Mouse (Mus musculus): ENCODE results near the gene Ece1.

- TF ChIP-seq POLR2A (IDR thresholded peaks at IDR 0.05; ENCODE audit: borderline replicate concordance, extremely low read depth, low read depth, low read length) (no peak), CTCF (IDR thresholded peaks at IDR 0.05; ENCODE audit: insufficient read depth, low read length) (no peak)
These were observed 46.6 kb upstream of the Ece1 start for GRCm38 (mm10) chr4:137815473-137815872.

Measured in lung, adult 2 months (tissue).